Mouse (Mus musculus) embryonic facial prominence, embryonic 14.5 days (tissue): ENCODE results near the gene Mrpl19. TPM values are rescaled to one million over a fixed set of nuclear protein-coding genes. Genes with fewer than 3 reads are reported as not detected.
A peak's percentile ranks its signal among the peaks of the same experiment; 100 is the strongest.

Source experiments
- ATAC-seq: fragments of 200-750 bp; cut with Nextera tagmentation; 2 replicates; pipeline ENCODE4 v1.8.0; 2017; ENCODE audit warnings: low read depth, moderate number of reproducible peaks, moderate TSS enrichment
- DNase-seq: peaks from one replicate; pipeline ENCODE4 v3.0.0-alpha.2; 2015; ENCODE audit warnings: low spot score
- H3K27ac ChIP-seq: fragments of 300-500 bp; sonication (generic); replicated peaks from 2 replicates; pipeline ENCODE4 v1.5.1; 2014; ENCODE audit warnings: low read depth, mild to moderate bottlenecking, low read length, moderate library complexity
- H3K27me3 ChIP-seq: fragments of 300-500 bp; sonication (generic); replicated peaks from 2 replicates; pipeline ENCODE4 v1.6.1; 2014; ENCODE audit warnings: low read length; ENCODE audit not compliant: control insufficient read depth, insufficient read depth
- H3K36me3 ChIP-seq: fragments of 300-500 bp; sonication (generic); 2 replicates; pipeline ENCODE4 v1.6.1; 2014; ENCODE audit warnings: low read length, mixed read lengths; ENCODE audit not compliant: control insufficient read depth, insufficient read depth
- H3K4me1 ChIP-seq: fragments of 300-500 bp; sonication (generic); 2 replicates; pipeline ENCODE4 v1.6.1; 2014; ENCODE audit warnings: antibody characterized with exemption, low read length; ENCODE audit not compliant: control insufficient read depth, insufficient read depth
- H3K4me2 ChIP-seq: fragments of 300-500 bp; sonication (generic); 2 replicates; pipeline ENCODE4 v1.6.1; 2014; ENCODE audit warnings: low read depth, mild to moderate bottlenecking, low read length, moderate library complexity, mixed read lengths
- H3K4me3 ChIP-seq: fragments of 300-500 bp; sonication (generic); 2 replicates; pipeline ENCODE4 v1.5.1; 2014; ENCODE audit warnings: low read depth, mild to moderate bottlenecking, low read length
- H3K9ac ChIP-seq: fragments of 300-500 bp; sonication (generic); 2 replicates; pipeline ENCODE4 v1.6.1; 2014; ENCODE audit warnings: low read depth, mild to moderate bottlenecking, low read length, moderate library complexity, mixed read lengths
- H3K9me3 ChIP-seq: fragments of 300-500 bp; sonication (generic); 2 replicates; pipeline ENCODE4 v1.6.1; 2016; ENCODE audit warnings: low read length; ENCODE audit not compliant: control insufficient read depth
- WGBS: fragments of 180-500 bp; shearing (Covaris S2); extraction: QIAGEN DNeasy Blood & Tissue Kit; methylation state at CpG from one replicate; pipeline ENCODE4 v1.1.7; 2014; 5-methylcytosine and 5-hydroxymethylcytosine counted together
- polyA plus RNA-seq: library from polyadenylated mRNA; unstranded; fragments of >200 nt; fragmentation: Nextera tagmentation; extraction: Ambion mirVana; gene quantifications from 2 replicates; pipeline ENCODE4 v1.2.1, GENCODE M21; 2014

The Mrpl19 gene
- polyA plus RNA-seq, 1 experiment from 2014 or later: 37.6 TPM

GRCm38 (mm10) chr6:81979286-81979685 lies 13.5 kb upstream of the Mrpl19 start:
- no peaks in the 10 kb centered on the region for H3K4me1 ChIP-seq
- WGBS: 85% methylated on average over 4 of the region's 4 CpGs
- ATAC-seq (no peak), DNase-seq (no peak)
- no peak overlapping the region for H3K4me2 ChIP-seq
- no peaks in the 10 kb centered on the region for H3K27me3 ChIP-seq
- H3K27ac ChIP-seq: no peak overlapping the region
- no peak overlapping the region for H3K9ac ChIP-seq
- no peaks in the 10 kb centered on the region for H3K9me3 ChIP-seq
- H3K4me3 ChIP-seq: no peak overlapping the region
- no peaks in the 10 kb centered on the region for H3K36me3 ChIP-seq

DNA sequence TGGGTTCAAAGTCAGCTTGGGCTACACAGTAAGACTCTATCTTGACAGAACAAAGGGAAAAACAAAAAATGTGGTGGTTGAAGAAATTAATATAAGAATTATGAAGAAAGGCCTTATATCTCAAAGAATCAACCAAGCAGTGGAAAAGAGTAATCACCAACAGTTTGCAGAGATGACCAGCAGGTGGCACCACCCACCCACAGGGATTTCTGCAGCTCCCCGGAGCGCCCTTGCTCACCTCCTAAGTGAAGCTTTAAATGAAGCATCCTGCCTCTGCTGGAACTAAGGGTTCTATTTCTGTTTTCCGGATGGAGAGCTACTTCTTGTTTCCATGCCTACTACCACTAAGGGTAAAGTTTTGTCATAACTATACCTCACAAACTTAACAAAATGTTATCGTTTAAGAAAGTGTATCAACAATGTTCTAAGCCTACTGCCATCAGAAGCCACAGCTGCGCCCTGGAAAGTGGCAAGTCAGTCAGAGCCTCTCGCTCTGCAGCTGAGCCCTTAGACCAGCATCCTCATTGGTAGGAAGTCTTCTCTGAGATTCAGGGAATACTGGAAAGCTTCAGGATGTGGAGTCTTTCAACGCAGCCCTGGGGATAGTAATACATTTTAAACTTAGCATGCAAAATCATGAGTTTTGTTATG lies 10.3 kb upstream of the Mrpl19 start:
- H3K27me3 ChIP-seq: no peaks in the 10 kb centered on the region
- DNase-seq: peak; percentile 80
- no peaks in the 10 kb centered on the region for H3K4me1 ChIP-seq
- H3K9ac ChIP-seq: no peak overlapping the region
- no peaks in the 10 kb centered on the region for H3K36me3 ChIP-seq
- ATAC-seq: peak; percentile 65; the same call in 1 of the 2 replicates
- 36% methylated on average over 7 of the region's 7 CpGs for WGBS
- no peaks in the 10 kb centered on the region for H3K9me3 ChIP-seq
- no peak overlapping the region for H3K4me2 ChIP-seq
- no peak overlapping the region for H3K27ac ChIP-seq
- no peak overlapping the region for H3K4me3 ChIP-seq

GRCm38 (mm10) chr6:81972595-81972994 lies 6.8 kb upstream of the Mrpl19 start:
- Histone ChIP-seq H3K4me2 (no peak overlapping the region), H3K9ac (no peak overlapping the region), H3K4me3 (no peak overlapping the region), H3K4me1 (no peaks in the 10 kb centered on the region), H3K27ac (no peak overlapping the region), H3K27me3 (no peaks in the 10 kb centered on the region), H3K36me3 (no peaks in the 10 kb centered on the region), H3K9me3 (no peaks in the 10 kb centered on the region)
- 84% methylated on average over 8 of the region's 8 CpGs for WGBS
- DNase-seq (no peak), ATAC-seq (no peak)

DNA sequence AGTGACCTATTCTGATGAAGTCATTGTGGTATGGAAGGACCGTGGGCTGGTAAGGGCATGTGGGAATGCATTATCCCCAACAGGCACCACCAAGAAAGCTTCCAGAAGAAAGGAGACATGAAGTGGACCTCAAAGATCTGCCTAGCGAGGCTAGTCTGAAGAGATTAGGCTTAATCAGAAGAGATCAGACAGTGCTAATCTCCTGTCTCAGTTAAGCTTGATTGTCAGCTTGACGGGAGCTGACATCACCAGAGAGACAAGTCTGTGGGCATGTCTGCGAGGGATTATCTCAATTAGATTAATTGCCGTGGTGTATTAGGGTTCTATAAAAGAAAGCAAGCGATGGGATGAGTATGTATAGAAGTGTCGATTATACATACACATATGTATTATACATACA lies 5.4 kb upstream of the Mrpl19 start:
- Histone ChIP-seq H3K4me2 (no peak overlapping the region), H3K9ac (no peak overlapping the region), H3K36me3 (no peaks in the 10 kb centered on the region), H3K4me1 (no peaks in the 10 kb centered on the region), H3K27me3 (no peaks in the 10 kb centered on the region), H3K27ac (no peak overlapping the region), H3K4me3 (no peak overlapping the region), H3K9me3 (no peaks in the 10 kb centered on the region)
- ATAC-seq: no peak
- WGBS: 69% methylated on average over 7 of the region's 7 CpGs
- DNase-seq: no peak

GRCm38 (mm10) chr6:81966068-81966544 lies 348 bp upstream of the Mrpl19 start:
- H3K9me3 ChIP-seq: no peaks in the 10 kb centered on the region
- WGBS: 32% methylated on average over 2 of the region's 2 CpGs
- DNase-seq (no peak), ATAC-seq (no peak; the same call in 1 of the 2 replicates)
- H3K36me3 ChIP-seq: peaks cover 27% of the 10 kb centered on the region
- H3K27ac ChIP-seq: no peak overlapping the region
- H3K27me3 ChIP-seq: no peaks in the 10 kb centered on the region
- peak overlapping the region; percentile 71 for H3K4me2 ChIP-seq
- H3K4me3 ChIP-seq: peak overlapping the region; percentile 75
- peak overlapping the region; percentile 75; the same call in 1 of the 2 replicates for H3K9ac ChIP-seq
- H3K4me1 ChIP-seq: 0 out of 2 replicates have a peak, but pooled peaks cover 7% of the 10 kb centered on the region

GRCm38 (mm10) chr6:81960284-81960683 lies 5.5 kb downstream of the Mrpl19 start:
- ATAC-seq (no peak), DNase-seq (no peak)
- Histone ChIP-seq H3K27me3 (no peaks in the 10 kb centered on the region), H3K36me3 (peaks cover 83% of the 10 kb centered on the region), H3K9me3 (no peaks in the 10 kb centered on the region), H3K27ac (no peak overlapping the region), H3K9ac (no peak overlapping the region), H3K4me3 (no peak overlapping the region), H3K4me2 (no peak overlapping the region), H3K4me1 (0 out of 2 replicates have a peak, but pooled peaks cover 7% of the 10 kb centered on the region)
- 90% methylated on average over 1 of the region's 1 CpGs for WGBS

DNA sequence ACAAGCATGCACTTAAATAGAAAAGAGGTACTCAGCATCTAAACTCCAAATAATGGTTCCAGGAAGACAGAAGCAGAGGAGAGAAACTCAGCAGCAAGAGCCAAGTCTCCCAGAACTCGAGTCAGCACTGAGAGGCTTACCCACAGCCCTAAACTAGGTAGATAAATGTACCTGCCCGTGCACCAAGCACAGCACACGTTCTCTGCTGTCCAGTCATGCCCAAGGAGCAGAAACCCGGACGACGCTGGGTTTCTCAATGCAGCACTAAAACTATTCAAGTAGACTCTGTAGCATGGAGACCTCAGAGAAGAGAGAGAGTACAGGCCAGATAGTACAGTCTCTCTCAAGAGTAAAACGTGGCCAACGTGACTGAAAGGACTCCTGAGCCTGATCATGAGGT lies 5.9 kb downstream of the Mrpl19 start:
- Histone ChIP-seq H3K4me1 (0 out of 2 replicates have a peak, but pooled peaks cover 4% of the 10 kb centered on the region), H3K27ac (no peak overlapping the region), H3K4me3 (no peak overlapping the region), H3K27me3 (no peaks in the 10 kb centered on the region), H3K9ac (no peak overlapping the region), H3K9me3 (no peaks in the 10 kb centered on the region), H3K36me3 (peaks cover 88% of the 10 kb centered on the region), H3K4me2 (no peak overlapping the region)
- WGBS: 91% methylated on average over 8 of the region's 8 CpGs
- DNase-seq (no peak), ATAC-seq (no peak)

- no peak overlapping the region for H3K4me2 ChIP-seq
- no peak overlapping the region for H3K4me3 ChIP-seq
- WGBS: 92% methylated on average over 11 of the region's 11 CpGs
- peaks cover 89% of the 10 kb centered on the region for H3K36me3 ChIP-seq
- H3K27ac ChIP-seq: no peak overlapping the region
- DNase-seq (no peak), ATAC-seq (no peak)
- no peak overlapping the region for H3K9ac ChIP-seq
- H3K9me3 ChIP-seq: no peaks in the 10 kb centered on the region
- no peaks in the 10 kb centered on the region for H3K4me1 ChIP-seq
- no peaks in the 10 kb centered on the region for H3K27me3 ChIP-seq
Measured at GRCm38 (mm10) chr6:81957992-81958391, 7.8 kb downstream of the Mrpl19 start.

DNA sequence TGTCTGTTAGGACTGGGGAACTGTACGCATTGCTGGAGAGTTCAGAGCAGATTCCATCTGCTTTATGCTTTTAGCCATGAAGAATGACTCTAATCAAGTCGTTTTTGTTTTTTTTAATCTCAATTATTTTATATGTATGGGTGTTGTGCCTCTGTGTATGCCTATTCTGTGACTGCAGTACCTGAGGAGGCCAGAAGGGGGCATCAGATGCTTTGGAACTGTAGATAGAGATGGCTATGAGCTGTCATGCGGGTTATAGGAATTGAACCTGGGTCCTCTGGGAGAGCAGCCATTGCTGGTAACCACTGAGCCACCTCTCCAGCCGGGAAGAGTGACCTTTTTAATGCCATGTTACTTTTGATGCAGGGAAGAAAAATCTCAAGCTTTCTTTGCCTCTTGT lies 9.4 kb downstream of the Mrpl19 start:
- H3K4me2 ChIP-seq: no peak overlapping the region
- no peak overlapping the region for H3K27ac ChIP-seq
- H3K9ac ChIP-seq: no peak overlapping the region
- no peak for DNase-seq
- ATAC-seq: no peak
- H3K36me3 ChIP-seq: peaks cover 91% of the 10 kb centered on the region
- no peaks in the 10 kb centered on the region for H3K27me3 ChIP-seq
- H3K4me1 ChIP-seq: no peaks in the 10 kb centered on the region
- no peaks in the 10 kb centered on the region for H3K9me3 ChIP-seq
- no peak overlapping the region for H3K4me3 ChIP-seq
- WGBS: 88% methylated on average over 4 of the region's 4 CpGs
